Mouse (Mus musculus) granulocyte monocyte progenitor cell, adult 5-6 weeks (primary cell): ENCODE results near the gene Pard3. TPM values are rescaled to one million over a fixed set of nuclear protein-coding genes. Genes with fewer than 3 reads are reported as not detected.

Source experiments
- ATAC-seq: replicated peaks from 2 replicates; pipeline ENCODE4 v1.8.0; 2016; ENCODE audit warnings: mild to moderate bottlenecking, moderate TSS enrichment, inconsistent platforms; ENCODE audit not compliant: poor library complexity, severe bottlenecking
- total RNA-seq, 2 experiments: library from RNA; stranded (forward) in 1 of 2; stranded (reverse) in 1 of 2; fragments of 200-712, 200-1000 nt in 1 of 2; fragments of >200 nt in 1 of 2; fragmentation: Nextera tagmentation in 1 of 2; gene quantifications; 2 replicates each; pipeline ENCODE4 v1.2.3; 2014 to 2017

Pard3 gene
- total RNA-seq, 2 experiments from 2014 or later = not detected

- ATAC-seq = no peak
These were observed 156.9 kb downstream of the Pard3 start for GRCm38 (mm10) chr8:127220615-127221014.

GRCm38 (mm10) chr8:127222361-127222760 lies 158.7 kb downstream of the Pard3 start:
- ATAC-seq = no peak

- ATAC-seq = no peak
These were observed 163.3 kb downstream of the Pard3 start for GRCm38 (mm10) chr8:127226996-127227395.

GRCm38 (mm10) chr8:127227407-127227806 lies 163.7 kb downstream of the Pard3 start:
- no peak for ATAC-seq

GRCm38 (mm10) chr8:127229325-127230232 lies 165.9 kb downstream of the Pard3 start:
- ATAC-seq = no peak

GRCm38 (mm10) chr8:127230233-127230595 lies 166.5 kb downstream of the Pard3 start:
- ATAC-seq = no peak

GRCm38 (mm10) chr8:127243351-127243750 lies 179.7 kb downstream of the Pard3 start:
- ATAC-seq = no peak; the same call in 1 of the 2 replicates

- ATAC-seq = no peak
These were observed 180.1 kb downstream of the Pard3 start for GRCm38 (mm10) chr8:127243841-127244240.

GRCm38 (mm10) chr8:127250746-127251145 lies 187.1 kb downstream of the Pard3 start:
- ATAC-seq = no peak

- ATAC-seq = no peak
These were observed 187.8 kb downstream of the Pard3 start for GRCm38 (mm10) chr8:127251476-127251875.

GRCm38 (mm10) chr8:127251985-127252384 lies 188.3 kb downstream of the Pard3 start:
- ATAC-seq = no peak

GRCm38 (mm10) chr8:127254625-127255024 lies 190.9 kb downstream of the Pard3 start:
- ATAC-seq = no peak

- no peak for ATAC-seq
These were observed 193.4 kb downstream of the Pard3 start for GRCm38 (mm10) chr8:127257086-127257485.

- no peak for ATAC-seq
These were observed 197.4 kb downstream of the Pard3 start for GRCm38 (mm10) chr8:127261051-127261450.

- no peak for ATAC-seq
These were observed 198.3 kb downstream of the Pard3 start for GRCm38 (mm10) chr8:127262026-127262425.

- no peak for ATAC-seq
These were observed 198.7 kb downstream of the Pard3 start for GRCm38 (mm10) chr8:127262436-127262835.

GRCm38 (mm10) chr8:127262926-127263325 lies 199.2 kb downstream of the Pard3 start:
- no peak for ATAC-seq

- no peak for ATAC-seq
These were observed 199.8 kb downstream of the Pard3 start for GRCm38 (mm10) chr8:127263457-127263856.

- ATAC-seq = no peak
These were observed 201.2 kb downstream of the Pard3 start for GRCm38 (mm10) chr8:127264691-127265470.

GRCm38 (mm10) chr8:127266777-127267176 lies 203.1 kb downstream of the Pard3 start:
- ATAC-seq = no peak
